Mouse (Mus musculus): ENCODE data around the gene Ptprs.

The Ptprs gene

GRCm38 (mm10) chr17:56379281-56379834 lies 96.9 kb downstream of the Ptprs start:
- no peak for DNase-seq (ENCODE audit: low spot score)

DNA sequence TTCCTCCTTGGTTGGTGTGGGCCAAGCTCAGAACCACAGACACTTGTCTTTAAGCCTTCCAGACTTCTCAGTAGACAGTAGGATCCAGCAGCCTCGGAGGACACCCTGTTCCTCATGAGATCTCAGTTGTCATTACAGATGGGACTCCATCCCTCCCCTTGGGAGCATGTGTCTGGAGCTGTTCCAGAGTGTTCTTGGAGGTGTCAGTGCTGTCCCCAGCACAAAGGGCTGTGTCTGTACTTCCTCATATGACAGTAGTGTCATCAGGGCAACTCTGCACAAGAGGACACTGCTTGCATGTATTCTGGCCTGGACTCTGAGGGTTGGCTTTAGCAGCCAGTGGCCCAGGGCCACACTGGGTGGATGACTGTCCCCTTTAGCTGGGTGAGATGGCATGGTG lies 101.4 kb downstream of the Ptprs start:
- DNase-seq (ENCODE audit: low spot score): no peak

GRCm38 (mm10) chr17:56373136-56374034 lies 102.9 kb downstream of the Ptprs start:
- no peak for DNase-seq (ENCODE audit: low spot score)

DNA sequence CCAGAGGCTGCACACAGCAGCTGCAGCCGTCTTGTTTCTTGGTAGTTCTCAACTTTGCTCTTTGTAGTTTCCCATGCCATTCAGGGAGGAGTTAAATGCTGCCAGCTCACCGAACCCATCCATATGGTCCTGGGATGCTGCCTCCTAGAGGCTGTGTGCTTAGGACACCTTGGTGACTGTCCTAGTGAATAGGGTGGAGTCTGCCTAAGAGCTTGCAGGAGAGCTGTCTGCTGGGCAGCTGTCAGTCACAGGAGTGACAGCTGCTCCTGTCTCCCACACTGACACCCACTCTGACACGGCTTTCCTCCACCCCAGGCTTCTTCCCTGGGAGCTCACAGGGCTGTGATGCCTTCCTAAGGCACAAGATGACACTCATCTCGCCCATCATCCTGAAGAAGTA lies 104.2 kb downstream of the Ptprs start:
- no peak for DNase-seq (ENCODE audit: low spot score)

- no peak for DNase-seq (ENCODE audit: low spot score)
Observed at GRCm38 (mm10) chr17:56371029-56371660, 105.1 kb downstream of the Ptprs start.

DNA sequence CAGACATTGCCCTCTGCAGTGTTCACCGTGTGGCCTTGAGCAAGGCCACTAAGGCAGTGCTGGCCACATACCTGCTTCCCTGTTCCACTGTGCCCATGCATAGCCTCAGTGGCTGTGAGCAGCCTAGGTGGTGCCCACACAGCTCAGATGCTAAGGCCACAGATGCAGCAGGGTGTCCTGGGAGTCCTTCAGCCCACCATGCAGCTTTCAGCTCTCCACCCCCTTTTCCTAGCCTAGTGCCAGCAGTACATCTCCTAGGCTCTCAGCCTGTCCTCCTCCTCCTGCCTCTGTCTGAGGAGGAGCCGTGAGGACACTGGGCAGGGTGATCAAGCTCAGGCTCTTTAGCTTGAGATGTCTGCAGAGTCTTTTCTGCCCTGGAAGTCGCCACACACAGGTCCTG lies 106.2 kb downstream of the Ptprs start:
- no peak for DNase-seq (ENCODE audit: low spot score)

GRCm38 (mm10) chr17:56368291-56368790 lies 107.9 kb downstream of the Ptprs start:
- no peak for DNase-seq (ENCODE audit: low spot score)

DNA sequence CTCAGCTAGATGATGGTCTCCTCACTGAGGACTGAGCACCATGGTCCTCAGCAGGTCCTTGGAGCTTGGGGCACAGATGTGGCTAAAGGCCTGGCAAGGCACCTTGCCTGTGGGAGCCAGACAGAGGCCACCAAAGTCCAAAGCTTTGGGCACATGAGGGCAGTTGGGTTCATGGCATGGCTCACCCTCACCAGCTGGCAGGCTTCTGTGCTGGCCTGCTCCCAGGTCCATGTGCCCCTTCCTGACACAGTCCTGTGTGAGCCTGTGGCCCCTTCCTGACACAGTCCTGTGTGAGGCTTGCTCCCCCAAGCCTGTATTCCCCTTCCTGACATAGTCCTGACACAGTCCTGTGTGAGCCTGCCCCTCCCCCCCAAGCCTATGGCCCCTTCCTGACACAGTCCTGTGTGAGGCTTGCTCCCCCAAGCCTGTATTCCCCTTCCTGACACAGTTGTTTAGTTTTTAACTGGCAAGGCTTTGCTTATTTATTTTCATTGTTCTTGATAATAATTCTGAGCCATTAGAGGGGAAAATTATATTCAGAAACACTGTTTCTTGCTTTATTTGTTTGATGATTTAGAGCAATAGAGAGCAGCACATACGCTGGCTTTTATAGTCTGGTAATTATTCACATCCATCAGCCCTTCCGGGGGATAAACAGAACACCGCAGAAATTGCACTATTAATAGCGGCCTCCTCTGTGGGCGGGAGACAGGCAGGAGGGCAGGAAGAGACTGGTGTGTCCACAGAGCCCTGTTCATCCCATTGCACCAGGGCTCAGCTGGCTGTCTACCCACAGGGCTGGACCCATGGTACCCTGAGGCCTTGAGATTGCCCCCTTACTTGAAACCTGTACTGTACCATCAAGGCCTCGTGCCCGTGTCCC lies 110.3 kb downstream of the Ptprs start:
- DNase-seq (ENCODE audit: low spot score): no peak

All from ovary, postnatal 10 days (tissue).